Mouse (Mus musculus) ES-Bruce4 (cell line): ENCODE data around the gene Ecsit. TPM values are rescaled to one million over a fixed set of nuclear protein-coding genes. Genes with fewer than 3 reads are reported as not detected.
A peak's percentile ranks its signal among the peaks of the same experiment; 100 is the strongest.

Source experiments
- H3K27ac ChIP-seq: 2 replicates; pipeline ENCODE4 v1.5.1; 2012; ENCODE audit warnings: low read length, inconsistent platforms; ENCODE audit not compliant: insufficient read depth
- H3K27me3 ChIP-seq: 2 replicates; pipeline ENCODE4 v1.6.1; 2012; ENCODE audit warnings: mild to moderate bottlenecking, low read length, inconsistent platforms; ENCODE audit not compliant: control insufficient read depth, poor library complexity, insufficient read depth, severe bottlenecking
- H3K36me3 ChIP-seq: 2 replicates; pipeline ENCODE4 v1.6.1; 2012; ENCODE audit warnings: inconsistent platforms, mild to moderate bottlenecking, low read length, moderate library complexity; ENCODE audit not compliant: control insufficient read depth, poor library complexity, insufficient read depth, severe bottlenecking
- H3K4me1 ChIP-seq: one replicate; pipeline ENCODE4 v1.8.1; 2011; ENCODE audit warnings: low read length; ENCODE audit not compliant: control insufficient read depth, insufficient read depth
- H3K4me3 ChIP-seq: 2 replicates; pipeline ENCODE4 v1.5.1; 2011; ENCODE audit warnings: low read depth, mild to moderate bottlenecking, low read length
- H3K9ac ChIP-seq: 2 replicates; pipeline ENCODE4 v1.6.1; 2012; ENCODE audit warnings: low read depth, mild to moderate bottlenecking, inconsistent platforms; ENCODE audit not compliant: poor library complexity, severe bottlenecking
- H3K9me3 ChIP-seq: replicated peaks from 2 replicates; pipeline ENCODE4 v1.6.1; 2012; ENCODE audit warnings: mild to moderate bottlenecking, low read length, inconsistent platforms; ENCODE audit not compliant: control insufficient read depth, poor library complexity, insufficient read depth, severe bottlenecking
- CTCF ChIP-seq: IDR thresholded peaks from one replicate; pipeline ENCODE4 v1.8.1; 2011; ENCODE audit warnings: low read depth, low read length
- EP300 ChIP-seq: IDR thresholded peaks from 2 replicates; pipeline ENCODE4 v1.6.1; 2011; ENCODE audit warnings: low read depth, low read length; ENCODE audit not compliant: insufficient read depth
- POLR2A ChIP-seq: IDR thresholded peaks from one replicate; pipeline ENCODE4 v1.8.1; 2011; ENCODE audit warnings: low read length; ENCODE audit not compliant: insufficient read depth
- polyA plus RNA-seq: library from polyadenylated mRNA; stranded (reverse); fragments of >200 nt; gene quantifications from 2 replicates; pipeline ENCODE4 v1.2.4, GENCODE M21; 2011; ENCODE audit warnings: low read depth; ENCODE audit not compliant: missing spikeins, insufficient read depth, insufficient read length

The Ecsit gene
- polyA plus RNA-seq, 1 experiment, result 21.9 TPM

DNA sequence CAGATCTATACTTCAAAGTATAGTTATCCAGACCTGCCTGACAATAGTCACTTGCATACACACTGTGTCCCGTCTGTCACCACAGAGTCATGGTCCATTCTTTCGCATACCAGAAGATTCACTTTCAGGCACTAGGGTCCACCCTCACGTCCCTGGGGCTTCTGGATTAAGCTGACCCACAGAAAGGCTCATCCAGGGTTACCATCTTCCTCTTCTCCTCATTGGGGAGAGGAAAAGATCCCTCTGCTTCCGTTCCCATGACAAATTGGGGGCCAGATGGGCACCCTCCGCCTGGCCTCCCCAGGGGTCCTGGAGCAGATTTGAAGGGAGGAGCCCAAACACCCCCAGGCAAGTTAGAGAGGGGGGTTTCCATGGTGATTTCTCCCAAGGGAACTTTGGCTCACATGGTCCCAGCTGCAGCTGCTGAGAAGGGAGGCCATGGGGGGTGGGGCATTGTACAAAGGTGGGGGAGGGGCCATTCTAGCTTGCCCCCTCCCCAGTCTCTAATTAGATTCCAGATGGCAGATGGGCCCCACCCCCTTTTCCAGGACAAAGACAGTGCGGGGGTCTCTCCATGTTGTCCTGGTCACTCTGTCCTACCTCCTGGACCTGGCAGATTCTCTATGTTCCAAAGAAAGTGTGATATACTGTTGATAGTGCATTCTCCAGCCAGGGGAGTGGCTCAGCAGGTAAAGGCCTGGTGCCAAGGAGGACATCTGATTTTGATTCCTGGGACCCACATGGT is 49.8 kb downstream of the Ecsit start:
- no peaks in the 10 kb centered on the region for H3K27me3 ChIP-seq
- H3K27ac ChIP-seq, result no peak overlapping the region
- no peaks in the 10 kb centered on the region for H3K36me3 ChIP-seq

DNA sequence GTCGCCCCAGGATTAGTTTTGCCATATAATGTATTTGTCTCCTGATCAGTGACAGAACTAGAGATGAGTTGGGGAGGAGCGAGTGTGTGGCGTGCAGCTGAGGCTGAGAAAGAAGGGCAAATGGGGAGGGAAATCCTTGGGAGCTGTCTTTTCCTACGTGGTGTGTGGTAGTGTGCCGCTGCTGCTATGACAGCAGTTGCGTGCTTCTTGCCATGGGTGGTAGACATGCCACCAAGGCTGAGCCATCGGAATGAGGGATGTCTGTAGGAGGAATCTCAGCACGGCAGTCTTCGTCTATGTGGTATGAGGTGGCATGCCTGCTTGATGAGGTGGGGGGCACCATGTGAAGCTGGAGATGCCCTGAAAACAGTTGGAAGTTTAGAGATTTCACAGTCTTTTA is 54.9 kb downstream of the Ecsit start:
- Histone ChIP-seq H3K36me3 (no peaks in the 10 kb centered on the region), H3K4me3 (no peak overlapping the region), H3K27me3 (no peaks in the 10 kb centered on the region), H3K27ac (no peak overlapping the region), H3K9ac (no peak overlapping the region), H3K4me1 (no peaks in the 10 kb centered on the region), H3K9me3 (no peaks in the 10 kb centered on the region)
- TF ChIP-seq EP300, result no peak
- no peak for TF ChIP-seq POLR2A
- no peak for TF ChIP-seq CTCF

More for the DNA sequence above, 49.8 kb downstream of the Ecsit start:
- Histone ChIP-seq H3K9ac (no peak overlapping the region), H3K9me3 (no peaks in the 10 kb centered on the region), H3K4me3 (no peak overlapping the region), H3K4me1 (peaks cover 5% of the 10 kb centered on the region)
- TF ChIP-seq EP300 (peak; percentile 40; the same call in 1 of the 2 replicates), CTCF (no peak), POLR2A (no peak)

DNA sequence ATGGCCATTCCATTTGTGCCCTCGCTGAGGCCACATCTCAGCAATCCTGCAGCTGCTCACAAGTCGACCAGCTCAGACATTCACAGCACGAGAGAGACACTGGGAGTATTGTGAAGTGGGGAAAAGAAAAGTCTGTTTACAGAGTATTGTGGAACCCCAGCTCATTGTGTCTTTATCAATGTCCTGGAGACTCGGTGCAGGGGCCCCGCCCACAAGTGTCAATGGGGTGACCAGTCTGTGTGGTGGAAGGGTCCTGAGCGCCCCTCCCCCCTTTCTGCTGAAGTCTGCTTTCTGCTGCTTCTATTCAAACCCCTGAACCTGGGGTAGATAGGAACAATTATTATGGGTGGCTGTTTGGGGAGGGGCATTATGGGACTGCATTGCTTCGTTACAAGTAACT is 56.8 kb downstream of the Ecsit start:
- H3K36me3 ChIP-seq, result no peaks in the 10 kb centered on the region
- H3K27ac ChIP-seq, result no peak overlapping the region
- TF ChIP-seq CTCF (no peak), POLR2A (no peak), EP300 (no peak)
- no peaks in the 10 kb centered on the region for H3K4me1 ChIP-seq
- no peak overlapping the region for H3K9ac ChIP-seq
- H3K27me3 ChIP-seq, result no peaks in the 10 kb centered on the region
- H3K9me3 ChIP-seq, result no peaks in the 10 kb centered on the region
- no peak overlapping the region for H3K4me3 ChIP-seq

DNA sequence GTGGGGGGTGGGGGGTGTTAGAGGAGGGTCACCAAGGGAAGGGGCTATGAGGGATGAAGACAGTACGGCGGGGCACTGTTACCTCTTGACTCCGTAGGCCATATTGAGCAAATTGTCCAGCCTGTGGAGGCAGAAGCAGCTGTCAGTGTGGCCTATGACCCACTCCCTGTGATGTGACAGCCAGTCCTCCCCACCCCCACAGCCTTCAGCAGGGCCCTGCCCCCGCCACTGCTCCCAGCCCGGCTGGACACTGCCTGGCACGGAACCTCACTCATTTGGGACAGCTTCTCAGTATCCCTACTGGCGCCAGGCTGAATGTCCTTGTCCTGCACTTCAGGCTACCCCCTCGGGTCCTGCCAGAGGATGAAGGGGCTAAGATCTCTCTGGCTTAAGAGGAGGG is 60.6 kb downstream of the Ecsit start:
- Histone ChIP-seq H3K4me3 (no peak overlapping the region), H3K36me3 (no peaks in the 10 kb centered on the region), H3K4me1 (no peaks in the 10 kb centered on the region), H3K9me3 (no peaks in the 10 kb centered on the region), H3K27ac (no peak overlapping the region), H3K27me3 (no peaks in the 10 kb centered on the region), H3K9ac (no peak overlapping the region)
- no peak for TF ChIP-seq POLR2A
- no peak for TF ChIP-seq EP300
- no peak for TF ChIP-seq CTCF

Other genes with a start within 250 kb of the Ecsit start
- not detected in 2 replicates for gene Angptl8, start 249.9 kb downstream of the Ecsit start, polyA plus RNA-seq
- 74.9 and 80.8 TPM in 2 replicates for gene Dock6, start 232.8 kb downstream of the Ecsit start, polyA plus RNA-seq
- gene Rab3d, start 167.2 kb downstream of the Ecsit start, polyA plus RNA-seq, result 5.7 and 7.8 TPM in 2 replicates
- gene Ccdc159, start 158.0 kb downstream of the Ecsit start, polyA plus RNA-seq, result 2.9 and 4.9 TPM in 2 replicates
- 19.9 and 21.4 TPM in 2 replicates for gene Tmem205, start 157.9 kb downstream of the Ecsit start, polyA plus RNA-seq
- 5.4 and 5.6 TPM in 2 replicates for gene Plppr2, start 148.4 kb downstream of the Ecsit start, polyA plus RNA-seq
- 8.5 TPM in 2 replicates for gene Swsap1, start 129.7 kb downstream of the Ecsit start, polyA plus RNA-seq
- gene Epor, start 121.9 kb downstream of the Ecsit start, polyA plus RNA-seq, result 0.57 and 1.9 TPM in 2 replicates
- gene Rgl3, start 96.0 kb downstream of the Ecsit start, polyA plus RNA-seq, result 9.2 and 9.7 TPM in 2 replicates
- 1.6 and 2.8 TPM in 2 replicates for gene Ccdc151, start 82.8 kb downstream of the Ecsit start, polyA plus RNA-seq
- 108 and 116 TPM in 2 replicates for gene Prkcsh, start 82.6 kb downstream of the Ecsit start, polyA plus RNA-seq
- gene Elavl3, start 33.4 kb downstream of the Ecsit start, polyA plus RNA-seq, result 8.3 and 10.6 TPM in 2 replicates
- not detected in 2 replicates for gene Gm49318, start 14.2 kb downstream of the Ecsit start, polyA plus RNA-seq
- gene Zfp653, start 14.1 kb downstream of the Ecsit start, polyA plus RNA-seq, result 7.2 and 8.8 TPM in 2 replicates
- gene Cnn1, start 13.8 kb upstream of the Ecsit start, polyA plus RNA-seq, result 7.8 and 10.1 TPM in 2 replicates
- 48.4 and 49.8 TPM in 2 replicates for gene Elof1, start 31.7 kb upstream of the Ecsit start, polyA plus RNA-seq
- 6.1 and 7.6 TPM in 2 replicates for gene Acp5, start 50.3 kb upstream of the Ecsit start, polyA plus RNA-seq
- 83.8 and 86.5 TPM in 2 replicates for gene Pigyl, start 71.4 kb upstream of the Ecsit start, polyA plus RNA-seq
- gene Zfp872, start 102.7 kb upstream of the Ecsit start, polyA plus RNA-seq, result 1.2 and 1.4 TPM in 2 replicates
- 34.4 and 41.6 TPM in 2 replicates for gene Zfp809, start 140.3 kb upstream of the Ecsit start, polyA plus RNA-seq
- 10.8 and 11.4 TPM in 2 replicates for gene Zfp599, start 174.5 kb upstream of the Ecsit start, polyA plus RNA-seq
- 8.4 and 10.7 TPM in 2 replicates for gene Zfp810, start 222.2 kb upstream of the Ecsit start, polyA plus RNA-seq